Mouse (Mus musculus): ENCODE measurements at regions not wholly inside any gene's neighbourhood (a gene's known extent, or its start where the extent isn't known, plus 50 kb on each side); places are given as distances from the start of the nearest gene placed in this dataset.

GRCm38 (mm10) chrX:163858494-163858893 lies 50.3 kb upstream of the Ap1s2 start:
- TF ChIP-seq EP300 (IDR thresholded peaks at IDR 0.05; ENCODE audit: low read depth) = no peak
- no peak for TF ChIP-seq CTCF (IDR thresholded peaks at IDR 0.05; ENCODE audit: low read depth)

All from heart, postnatal 0 days (tissue).